In the genomic region with DNA sequence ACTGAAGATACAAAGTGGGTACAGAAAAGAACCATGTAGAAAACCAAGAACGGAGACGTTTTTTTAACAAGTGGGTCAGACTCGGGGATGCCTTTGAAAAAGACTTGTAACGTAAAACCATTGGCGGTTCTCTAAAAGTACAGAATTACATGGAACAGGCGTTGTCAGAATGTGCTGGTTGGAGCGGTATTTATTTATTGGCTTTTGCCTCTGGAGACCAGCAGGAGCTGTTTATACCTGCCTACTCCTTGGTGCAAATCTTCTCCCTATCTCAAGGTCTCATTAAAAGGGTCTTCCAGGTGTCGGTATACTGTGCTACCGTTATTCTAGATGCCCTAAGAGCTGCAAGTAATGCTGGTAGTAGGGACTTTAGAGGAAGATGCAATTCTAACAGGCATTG, we compare ENCODE assay signal across 9 mouse cellular contexts.
DNase-seq lines count a peak whose midpoint lies in the region; ATAC-seq and TF ChIP-seq lines count a peak whose summit lies in the region.
"Had no signal": no experiment of that assay in that cellular context is flagged by ENCODE, and none has a peak within 500 bp of the region (broad histone marks: within the 10 kb centered on the region; RNA-seq: fewer than 3 reads in every experiment).

No protein-coding gene starts in this region.

- 0 out of 2 replicates have a peak, but pooled peaks cover 6% of the 10 kb centered on the region for H3K4me1 ChIP-seq in kidney, adult 2 months (ENCODE audit: control insufficient read depth, insufficient read depth, low read length)
- H3K4me1 ChIP-seq in embryonic fibroblast, embryonic 13.5 days (ENCODE audit: control insufficient read depth, insufficient read depth, low read length): no peaks in the 10 kb centered on the region
- H3K4me1 ChIP-seq in hindbrain, postnatal 0 days (ENCODE audit: insufficient read depth, low read length): peaks cover 9% of the 10 kb centered on the region; the same call in 1 of the 2 replicates
- peaks cover 11% of the 10 kb centered on the region; the same call in 1 of the 2 replicates for H3K4me1 ChIP-seq in midbrain, postnatal 0 days (ENCODE audit: insufficient read depth, low read length)

- H3K4me2 ChIP-seq in hindbrain, postnatal 0 days (ENCODE audit: low read depth, low read length): peak overlapping the region; percentile 64
- peak overlapping the region; percentile 61 for H3K4me2 ChIP-seq in midbrain, postnatal 0 days (ENCODE audit: low read depth, low read length, poor library complexity, severe bottlenecking)

- ATAC-seq in hindbrain, postnatal 0 days: no peak
- ATAC-seq in midbrain, postnatal 0 days (ENCODE audit: low FRiP score): no peak

- H3K9me3 ChIP-seq in hindbrain, postnatal 0 days (ENCODE audit: low read length): no peaks in the 10 kb centered on the region
- no peaks in the 10 kb centered on the region for H3K9me3 ChIP-seq in midbrain, postnatal 0 days (ENCODE audit: low read length)

- no peak overlapping the region; the same call in 1 of the 2 replicates for H3K4me3 ChIP-seq in kidney, adult 2 months (ENCODE audit: insufficient read depth, low read depth, low read length)
- H3K4me3 ChIP-seq in embryonic fibroblast, embryonic 13.5 days (ENCODE audit: insufficient read depth, low read length): peak overlapping the region; percentile 29
- H3K4me3 ChIP-seq in hindbrain, postnatal 0 days (ENCODE audit: low read length): peak overlapping the region; percentile 34
- peak overlapping the region; percentile 32 for H3K4me3 ChIP-seq in midbrain, postnatal 0 days (ENCODE audit: low read depth, low read length)

- H3K36me3 ChIP-seq in kidney, adult 2 months (ENCODE audit: control insufficient read depth, insufficient read depth, low read length): no peaks in the 10 kb centered on the region
- H3K36me3 ChIP-seq in hindbrain, postnatal 0 days (ENCODE audit: insufficient read depth, low read length): no peaks in the 10 kb centered on the region
- no peaks in the 10 kb centered on the region for H3K36me3 ChIP-seq in midbrain, postnatal 0 days (ENCODE audit: insufficient read depth, low read length)

- DNase-seq in kidney, adult 9 months: peak; percentile 13
- DNase-seq in kidney, adult 2 months: no peak
- no peak for DNase-seq in hindbrain, postnatal 0 days (ENCODE audit: low spot score)
- no peak for DNase-seq in midbrain, postnatal 0 days (ENCODE audit: low spot score)
- no peak for DNase-seq in right cerebral cortex, postnatal 36 days (ENCODE audit: low spot score in 2 of 2)
- DNase-seq in gastrocnemius, postnatal 14 days: no peak
- DNase-seq in urinary bladder, postnatal 14 days (ENCODE audit: low spot score): no peak

- H3K9ac ChIP-seq in hindbrain, postnatal 0 days (replicated peaks; ENCODE audit: low read length): peak overlapping the region; percentile 54
- peak overlapping the region; percentile 50; the same call in 1 of the 2 replicates for H3K9ac ChIP-seq in midbrain, postnatal 0 days (replicated peaks; ENCODE audit: low read length, poor library complexity, severe bottlenecking)

- peaks cover 7% of the 10 kb centered on the region for H3K27me3 ChIP-seq in kidney, adult 2 months (replicated peaks; ENCODE audit: control insufficient read depth, insufficient read depth, low read length)
- no peaks in the 10 kb centered on the region for H3K27me3 ChIP-seq in hindbrain, postnatal 0 days (ENCODE audit: insufficient read depth, low read length)
- peaks cover 17% of the 10 kb centered on the region for H3K27me3 ChIP-seq in midbrain, postnatal 0 days (ENCODE audit: insufficient read depth, low read length)
- H3K27me3 ChIP-seq: CH12.LX had no signal

- TF ChIP-seq POLR2A in kidney, adult 2 months (IDR thresholded peaks at IDR 0.05; ENCODE audit: low read depth, low read length): no peak
- TF ChIP-seq POLR2A in embryonic fibroblast, embryonic 13.5 days (IDR thresholded peaks at IDR 0.05; ENCODE audit: low read depth, low read length): no peak

- H3K27ac ChIP-seq in kidney, adult 2 months (ENCODE audit: insufficient read depth, low read depth, low read length): no peak overlapping the region
- H3K27ac ChIP-seq in embryonic fibroblast, embryonic 13.5 days (ENCODE audit: insufficient read depth, low read length): no peak overlapping the region
- peak overlapping the region; percentile 84 for H3K27ac ChIP-seq in hindbrain, postnatal 0 days
- peak overlapping the region; percentile 26; the same call in 1 of the 2 replicates for H3K27ac ChIP-seq in midbrain, postnatal 0 days (ENCODE audit: low read depth, low read length)

- no peak for TF ChIP-seq CTCF in kidney, adult 2 months (conservative IDR thresholded peaks at IDR 0.05; ENCODE audit: insufficient read depth, insufficient read length, low read depth, low read length)
- no peak for TF ChIP-seq CTCF in embryonic fibroblast, embryonic 13.5 days (IDR thresholded peaks at IDR 0.05; ENCODE audit: borderline replicate concordance, insufficient read depth, low read length)
- no peak for TF ChIP-seq CTCF in hindbrain, postnatal 0 days (IDR thresholded peaks at IDR 0.05; ENCODE audit: low read depth)
- no peak for TF ChIP-seq CTCF in midbrain, postnatal 0 days (IDR thresholded peaks at IDR 0.05)

- WGBS in kidney, adult 2 months: 47% methylated on average over 9 of the region's 9 CpGs
- WGBS in hindbrain, postnatal 0 days: 6% methylated on average over 9 of the region's 9 CpGs
- WGBS in midbrain, postnatal 0 days: 8% methylated on average over 9 of the region's 9 CpGs

- intact Hi-C loops in gastrocnemius, postnatal 14 days (cut with DNase I; ENCODE audit: low total_unique reads): no loop called here

Comparison
In these comparisons a context has a peak if more than half of its experiments do, and no peak if none do; other contexts are left out.
1. H3K27ac ChIP-seq: peak in hindbrain, postnatal 0 days (single experiment) and midbrain, postnatal 0 days (single experiment); none in kidney, adult 2 months (single experiment) and embryonic fibroblast, embryonic 13.5 days (single experiment).